Mouse (Mus musculus): ENCODE measurements around the gene Htra3.
A peak's percentile ranks its signal among the peaks of the same experiment; 100 is the strongest.

Htra3 gene

GRCm38 (mm10) chr5:35653743-35654395 is 25.7 kb downstream of the Htra3 start:
- peak; percentile 66 to 68 for DNase-seq (ENCODE audit: low spot score in 2 of 2)

- no peak for DNase-seq (ENCODE audit: low spot score in 2 of 2)
Observed at GRCm38 (mm10) chr5:35652872-35653271, 26.7 kb downstream of the Htra3 start.

DNA sequence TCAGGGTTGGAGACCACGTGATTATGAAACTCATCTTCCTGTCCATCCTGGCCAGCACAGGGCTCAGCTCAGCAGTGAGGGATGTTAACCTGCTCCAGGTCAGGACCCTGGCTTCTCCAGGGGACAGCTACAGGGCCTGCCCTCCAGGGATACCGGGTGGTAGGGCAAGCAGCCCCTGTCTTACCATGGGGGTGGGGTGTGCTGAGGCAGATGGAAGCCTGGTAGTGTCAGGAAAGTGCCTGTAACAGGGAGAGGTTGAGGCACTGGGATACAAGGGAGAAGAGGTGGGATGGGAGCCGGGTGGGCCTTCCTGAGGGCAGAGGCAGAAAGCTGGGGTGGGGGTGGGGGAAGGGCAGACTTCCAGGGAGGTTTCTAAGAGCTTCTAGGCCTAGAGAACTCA is 27.3 kb downstream of the Htra3 start:
- DNase-seq (ENCODE audit: low spot score in 2 of 2) = no peak

DNA sequence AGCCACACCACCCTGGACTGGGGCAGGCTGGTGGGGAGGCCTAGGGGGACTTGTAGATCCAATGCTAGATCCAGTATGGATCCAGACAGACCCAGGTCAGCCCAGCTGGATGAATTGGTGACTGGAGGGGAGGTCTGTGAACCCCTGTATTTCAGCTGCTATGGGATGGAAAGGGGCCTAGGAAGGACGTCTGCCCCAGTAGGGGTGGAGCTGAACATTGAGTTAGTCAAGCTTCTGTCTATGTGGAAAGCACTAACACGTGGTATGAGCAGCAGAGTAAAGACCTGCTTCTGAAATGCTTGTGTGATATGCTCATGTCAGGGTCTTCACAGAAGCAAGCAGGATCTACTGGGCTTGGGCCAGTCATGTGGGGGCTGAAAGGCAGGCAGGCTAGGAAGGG is 31.4 kb downstream of the Htra3 start:
- DNase-seq (ENCODE audit: low spot score in 2 of 2) = no peak

DNA sequence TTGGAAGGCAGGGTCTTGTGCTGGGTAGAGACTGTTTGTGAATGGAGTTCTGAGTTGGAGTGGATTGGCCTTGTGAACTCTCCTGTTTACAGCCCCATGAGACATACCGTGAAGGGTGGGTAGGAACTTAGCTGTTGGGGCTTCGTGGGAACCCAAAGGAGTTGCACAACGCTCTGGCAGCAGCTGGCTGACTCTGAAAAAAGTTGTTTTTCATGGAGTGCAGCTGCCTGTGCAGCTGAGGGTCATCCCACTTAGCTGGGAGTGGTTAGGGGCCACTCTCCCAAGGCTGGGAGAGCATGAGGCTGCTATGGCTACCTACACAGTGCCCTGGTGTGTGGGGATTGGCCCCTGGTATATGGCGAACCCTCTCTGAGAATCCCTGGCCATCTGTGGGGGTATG is 32.0 kb downstream of the Htra3 start:
- peak; percentile 82 to 83 for DNase-seq (ENCODE audit: low spot score in 2 of 2)

GRCm38 (mm10) chr5:35646927-35647326 is 32.7 kb downstream of the Htra3 start:
- peak; percentile 56 to 73 for DNase-seq (ENCODE audit: low spot score in 2 of 2)

GRCm38 (mm10) chr5:35645938-35646493 is 33.6 kb downstream of the Htra3 start:
- DNase-seq (ENCODE audit: low spot score in 2 of 2) = peak; percentile 34 to 48

DNA sequence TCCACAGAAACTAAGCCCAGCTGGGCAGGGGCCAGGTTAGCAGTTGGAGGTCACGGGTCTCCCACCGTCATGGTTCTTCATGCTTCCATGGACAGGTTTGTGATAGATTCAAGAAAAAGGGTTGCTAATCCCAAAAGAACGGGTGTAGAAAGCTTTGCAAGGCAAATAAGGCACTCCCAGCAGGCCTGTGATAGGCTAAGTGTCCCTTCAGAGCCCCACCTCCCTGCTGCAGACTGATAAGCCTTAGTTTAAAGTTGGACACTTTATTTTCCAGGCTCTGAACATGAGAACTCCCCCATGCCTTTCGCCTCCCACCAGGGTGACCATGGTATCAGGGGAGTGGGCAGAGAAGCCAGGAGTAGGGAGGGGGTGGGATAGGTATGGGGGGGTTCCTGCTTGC is 35.5 kb downstream of the Htra3 start:
- no peak for DNase-seq (ENCODE audit: low spot score in 2 of 2)

DNA sequence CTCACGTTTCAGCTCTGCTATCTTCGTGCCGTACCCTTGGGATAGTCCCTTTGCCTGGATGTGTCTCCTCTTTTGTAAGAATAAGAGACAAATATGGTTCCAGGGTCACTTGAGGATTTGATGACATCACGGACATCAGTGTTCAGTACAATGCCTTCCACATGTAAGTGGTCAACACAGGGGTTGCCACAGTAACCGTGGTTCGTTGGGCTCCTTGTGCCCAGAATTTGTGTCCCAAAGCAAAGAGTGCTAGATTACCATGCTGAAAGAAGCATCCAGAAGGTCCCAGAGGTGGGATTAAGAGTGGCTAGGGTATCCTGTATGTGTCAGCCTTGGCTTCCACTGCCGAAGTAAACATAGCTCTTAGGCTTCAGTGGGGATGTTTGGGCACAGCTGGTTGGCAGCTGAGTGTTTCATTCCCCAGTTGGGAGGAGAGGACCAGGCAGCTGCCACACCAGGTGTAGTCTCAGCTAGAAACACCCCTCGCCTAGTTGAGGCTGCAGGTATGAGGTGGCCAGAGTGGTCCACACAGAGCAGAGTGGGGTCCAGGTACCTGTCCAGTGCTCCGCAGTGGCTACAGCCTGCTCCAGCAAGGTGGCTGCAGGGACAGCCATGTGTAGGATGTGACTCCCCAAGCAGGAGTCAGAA is 36.1 kb downstream of the Htra3 start:
- no peak for DNase-seq (ENCODE audit: low spot score in 2 of 2)

DNA sequence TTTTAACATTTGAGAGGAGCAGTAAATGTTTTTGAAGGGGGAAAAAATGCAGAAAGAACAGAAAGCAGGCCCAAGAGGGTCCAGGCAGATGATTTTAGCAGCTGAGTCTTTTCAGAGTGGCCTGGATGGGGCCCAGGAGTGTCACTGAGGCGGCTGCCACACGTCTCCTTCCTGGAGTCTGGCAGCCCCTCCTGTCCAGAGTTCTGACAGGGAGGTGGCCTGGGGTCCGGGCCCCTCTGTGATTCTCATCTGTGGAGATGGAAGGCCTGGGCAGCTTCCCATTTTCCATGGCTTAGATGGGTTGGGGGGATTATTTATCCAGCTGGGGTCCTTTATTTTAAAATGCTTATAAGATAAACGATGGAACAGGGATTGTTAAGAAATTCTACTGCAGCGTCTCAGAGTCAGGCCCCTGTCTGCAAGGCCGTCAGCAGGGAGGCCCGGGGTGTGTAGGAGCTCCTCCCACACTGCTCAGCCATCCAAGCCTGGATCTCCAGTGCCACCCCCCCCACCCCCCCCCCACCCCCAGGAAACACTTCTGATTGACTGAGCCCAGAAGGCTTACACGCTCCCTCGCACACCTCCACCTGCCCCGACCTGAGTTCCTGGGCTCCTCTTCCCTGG is 37.5 kb downstream of the Htra3 start:
- peak in 1 of 2 experiments; percentile 50 for DNase-seq (ENCODE audit: low spot score in 2 of 2)

DNA sequence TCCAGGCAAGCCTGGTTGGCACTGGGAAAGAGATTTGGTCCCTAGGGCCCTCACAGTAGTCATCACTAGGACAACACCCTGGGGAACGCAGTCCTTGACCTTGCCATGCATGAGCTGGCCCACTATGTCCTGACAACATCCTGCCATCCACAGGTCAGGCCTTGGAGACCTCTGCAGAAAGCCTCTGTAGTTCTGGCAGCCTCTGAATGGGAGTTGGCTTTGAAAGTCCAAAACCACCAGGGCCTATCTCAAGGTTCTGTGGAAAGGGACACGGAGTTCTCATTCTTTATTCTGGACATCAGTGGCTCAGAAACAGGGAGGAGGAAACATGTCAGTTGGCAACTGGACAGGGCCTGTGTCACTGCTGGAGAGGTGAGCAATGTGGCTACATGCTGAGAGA is 43.6 kb downstream of the Htra3 start:
- DNase-seq (ENCODE audit: low spot score in 2 of 2) = peak; percentile 88 to 91

DNA sequence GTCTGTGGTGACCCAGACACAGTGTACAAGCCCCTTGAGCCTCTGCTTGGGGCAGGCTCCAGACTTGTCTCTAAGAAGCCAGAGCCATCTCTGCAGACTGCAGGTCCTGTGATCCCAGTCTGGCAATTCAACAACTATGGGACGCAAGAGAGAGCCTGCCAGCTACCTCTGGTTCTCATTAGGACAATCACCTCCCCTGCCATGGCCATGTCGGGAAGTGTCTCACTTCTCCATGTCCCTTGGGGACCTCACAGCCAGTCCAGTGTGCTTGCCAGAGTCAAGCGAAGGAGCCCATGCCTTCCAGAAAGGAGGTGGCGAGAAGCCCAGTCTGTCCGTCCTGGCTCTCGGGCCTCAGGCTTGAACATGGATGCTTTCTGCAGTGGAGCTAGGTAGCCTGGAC is 46.7 kb downstream of the Htra3 start:
- peak; percentile 74 to 80 for DNase-seq (ENCODE audit: low spot score in 2 of 2)

DNA sequence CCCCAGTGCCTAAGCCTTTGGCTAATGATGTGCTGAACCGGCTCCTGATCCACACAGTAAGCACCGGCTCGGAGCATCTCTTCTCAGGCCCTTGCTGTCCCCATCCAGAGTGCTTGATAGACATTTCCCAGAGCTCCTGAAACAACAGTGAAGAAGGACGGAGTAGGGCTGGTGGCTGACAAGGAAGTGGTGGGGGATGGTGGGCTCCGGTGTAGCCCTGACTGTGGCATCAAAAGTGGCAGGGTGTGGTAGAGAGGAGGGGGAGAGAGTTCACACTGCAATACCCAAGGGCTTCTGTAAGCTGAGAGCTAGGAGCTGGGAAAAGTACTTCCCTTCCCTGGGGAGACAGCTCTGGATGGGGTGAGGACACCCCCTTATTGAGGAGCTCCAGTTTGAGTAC is 47.8 kb downstream of the Htra3 start:
- DNase-seq (ENCODE audit: low spot score in 2 of 2) = no peak

- DNase-seq (ENCODE audit: low spot score in 2 of 2) = no peak
Observed at GRCm38 (mm10) chr5:35631224-35631623, 48.4 kb downstream of the Htra3 start.

GRCm38 (mm10) chr5:35630706-35631105 is 48.9 kb downstream of the Htra3 start:
- no peak for DNase-seq (ENCODE audit: low spot score in 2 of 2)

GRCm38 (mm10) chr5:35629333-35629732 is 50.2 kb downstream of the Htra3 start:
- no peak for DNase-seq (ENCODE audit: low spot score in 2 of 2)

GRCm38 (mm10) chr5:35628685-35629084 is 50.9 kb downstream of the Htra3 start:
- peak; percentile 90 to 93 for DNase-seq (ENCODE audit: low spot score in 2 of 2)

DNA sequence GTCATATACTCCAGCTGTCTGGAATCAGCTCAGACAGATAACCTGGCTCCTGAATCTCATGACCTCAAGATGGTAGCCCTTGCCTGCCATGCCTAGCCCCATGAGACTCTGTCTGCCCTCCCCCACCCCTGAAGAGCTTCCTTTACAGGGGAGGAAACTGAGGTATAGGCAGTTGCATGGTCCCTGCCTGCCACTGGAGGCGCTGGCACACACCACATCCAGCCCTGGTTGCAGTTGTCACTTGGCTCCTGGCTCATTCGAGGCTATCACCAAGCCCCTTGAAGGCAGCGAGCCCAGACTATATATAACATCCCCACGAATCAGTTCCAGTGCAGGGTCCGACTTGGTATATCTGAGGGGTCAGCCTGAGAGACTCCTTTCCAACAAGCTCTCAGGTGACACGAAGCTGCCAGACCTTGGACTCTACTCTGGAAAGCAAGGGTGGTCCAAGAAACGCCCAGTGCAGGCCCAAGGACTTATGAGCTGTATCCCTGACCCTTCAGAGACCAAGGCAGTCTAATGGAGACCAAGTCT is 52.2 kb downstream of the Htra3 start:
- no peak for DNase-seq (ENCODE audit: low spot score in 2 of 2)

DNA sequence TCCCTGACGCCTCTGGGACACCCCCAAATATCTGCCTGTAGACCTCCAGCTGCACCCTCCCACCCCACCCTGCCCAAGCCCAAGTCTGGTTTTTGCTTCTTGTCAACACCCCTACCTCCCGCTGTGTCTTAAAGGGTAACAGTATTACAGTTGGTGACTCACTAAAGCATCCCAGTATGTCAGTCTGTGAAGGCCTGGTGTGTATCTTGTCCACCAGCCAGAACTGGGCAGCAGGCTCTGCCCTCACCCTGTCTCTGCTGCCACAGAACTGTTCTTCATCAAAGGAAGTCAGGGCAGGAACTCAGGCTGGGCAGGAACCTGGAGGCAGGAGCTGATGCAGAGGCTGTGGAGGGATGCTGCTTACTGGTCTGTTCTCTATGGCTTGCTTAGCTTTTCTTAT is 53.2 kb downstream of the Htra3 start:
- DNase-seq (ENCODE audit: low spot score in 2 of 2) = no peak

DNA sequence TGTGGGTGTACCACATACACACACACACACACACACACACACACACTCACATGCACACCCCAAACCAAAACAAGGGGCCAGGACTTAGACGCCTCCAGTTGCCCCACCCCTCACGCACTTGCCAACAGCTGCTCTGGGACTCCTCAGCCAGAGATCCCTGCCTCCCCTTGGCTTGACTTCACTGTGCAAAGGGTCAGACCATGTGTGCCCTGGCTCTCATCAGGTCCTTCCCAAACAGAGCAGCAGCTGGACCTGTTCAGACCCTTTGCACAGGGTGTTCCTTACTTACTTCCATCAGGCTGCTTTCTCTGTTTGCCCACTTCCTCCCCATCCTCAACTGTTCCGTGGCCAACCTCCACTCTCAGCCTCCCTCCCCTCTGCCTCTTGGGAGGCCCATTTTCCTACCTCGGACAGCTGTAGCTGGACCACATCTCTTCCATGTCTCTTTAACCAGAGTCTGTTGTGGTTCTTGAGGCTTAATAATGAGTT is 54.8 kb downstream of the Htra3 start:
- peak; percentile 91 for DNase-seq (ENCODE audit: low spot score in 2 of 2)

DNA sequence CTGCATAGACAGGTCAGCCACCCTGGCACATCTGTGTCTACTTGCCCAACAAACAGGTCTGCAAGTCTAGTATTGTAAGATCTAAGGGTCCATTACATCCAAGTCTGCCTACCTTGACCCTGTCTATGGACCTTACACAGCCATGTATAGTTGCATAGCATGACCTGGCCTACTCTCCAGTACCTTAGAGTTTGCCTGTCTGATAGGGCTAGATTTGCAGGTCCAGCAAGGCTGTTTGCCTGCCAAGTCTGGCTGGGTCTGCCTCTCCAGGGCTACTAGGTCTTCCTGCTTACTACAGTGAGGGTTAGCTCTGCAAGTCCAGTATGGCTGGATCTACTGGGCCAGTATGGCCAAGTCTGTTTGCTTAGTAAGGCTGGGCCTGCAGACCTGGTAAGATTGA is 55.8 kb downstream of the Htra3 start:
- no peak for DNase-seq (ENCODE audit: low spot score in 2 of 2)

DNA sequence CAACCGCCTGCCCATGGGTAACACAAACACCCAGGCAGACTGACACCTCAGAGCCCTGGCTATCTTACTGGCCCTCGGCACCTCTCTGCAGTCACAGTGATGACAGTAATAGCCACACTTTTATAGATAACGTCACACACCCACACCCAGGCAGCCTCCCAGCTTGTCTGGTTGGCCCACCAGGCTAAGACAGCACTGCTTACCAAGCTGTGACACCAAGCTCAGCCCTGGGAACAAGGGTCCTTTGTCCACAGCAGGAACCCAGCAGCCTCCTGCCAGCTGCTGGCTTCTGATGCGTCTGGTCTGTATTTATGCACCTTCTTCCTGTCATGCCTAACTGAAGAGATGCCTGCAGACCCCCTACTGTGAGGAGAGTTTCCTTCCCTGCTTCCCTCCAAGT is 58.5 kb downstream of the Htra3 start:
- DNase-seq (ENCODE audit: low spot score in 2 of 2) = no peak

All from heart, adult 9 months (tissue).